Mouse (Mus musculus): Measurements from ENCODE around the gene Paxip1. TPM values are rescaled to one million over a fixed set of nuclear protein-coding genes. Genes with fewer than 3 reads are reported as not detected.

Paxip1 gene
- polyA plus RNA-seq (2015; fragmentation: Nextera tagmentation; extraction: Ambion mirVana), result 18.7 and 18.8 TPM in 2 replicates

- peak; percentile 23; the same call in 1 of the 2 replicates for TF ChIP-seq CTCF (IDR thresholded peaks at IDR 0.05; ENCODE audit: low read depth)
- Histone ChIP-seq H3K4me2 (ENCODE audit: low read length) (peak within 1 kb of the TSS; percentile 74), H3K36me3 (ENCODE audit: insufficient read depth, low read length) (peaks cover 14% of the 10 kb centered on the region), H3K4me3 (replicated peaks; ENCODE audit: low read depth, low read length) (peak within 1 kb of the TSS; percentile 91), H3K4me1 (replicated peaks; ENCODE audit: insufficient read depth, low read length) (peaks cover 14% of the 10 kb centered on the region; the same call in 1 of the 2 replicates), H3K9ac (ENCODE audit: low read depth, low read length) (peak within 1 kb of the TSS; percentile 86), H3K27me3 (ENCODE audit: insufficient read depth, low read length) (no peaks in the 10 kb centered on the region), H3K9me3 (replicated peaks; ENCODE audit: low read length) (no peaks in the 10 kb centered on the region), H3K27ac (peak within 1 kb of the TSS; percentile 95)
- peak; percentile 96 for ATAC-seq (replicated peaks; ENCODE audit: low FRiP score, low read depth)
- under 1% methylated on average over 72 of the region's 73 CpGs for WGBS
- peak; percentile 95 for DNase-seq (ENCODE audit: low spot score)
These were observed at the start of gene Paxip1 for GRCm38 (mm10) chr5:27791303-27792172. TSS of gene Paxip1 (minus strand) at chr5:27791691.

- Histone ChIP-seq H3K4me3 (replicated peaks; ENCODE audit: low read depth, low read length) (no peak overlapping the region), H3K4me1 (replicated peaks; ENCODE audit: insufficient read depth, low read length) (no peaks in the 10 kb centered on the region), H3K27me3 (ENCODE audit: insufficient read depth, low read length) (no peaks in the 10 kb centered on the region), H3K9me3 (replicated peaks; ENCODE audit: low read length) (no peaks in the 10 kb centered on the region), H3K4me2 (ENCODE audit: low read length) (no peak overlapping the region), H3K27ac (no peak overlapping the region), H3K9ac (ENCODE audit: low read depth, low read length) (no peak overlapping the region), H3K36me3 (ENCODE audit: insufficient read depth, low read length) (no peaks in the 10 kb centered on the region)
- ATAC-seq (replicated peaks; ENCODE audit: low FRiP score, low read depth) (no peak), DNase-seq (ENCODE audit: low spot score) (no peak)
- no peak for TF ChIP-seq CTCF (IDR thresholded peaks at IDR 0.05; ENCODE audit: low read depth)
- 7% methylated on average over 4 of the region's 4 CpGs for WGBS
These were observed 46.6 kb upstream of the Paxip1 start for GRCm38 (mm10) chr5:27838061-27838460.

GRCm38 (mm10) chr5:27835096-27835495 is 43.6 kb upstream of the Paxip1 start:
- WGBS, result 72% methylated on average over 2 of the region's 2 CpGs
- no peak for DNase-seq (ENCODE audit: low spot score)
- TF ChIP-seq CTCF (IDR thresholded peaks at IDR 0.05; ENCODE audit: low read depth), result no peak

GRCm38 (mm10) chr5:27827971-27828370 is 36.5 kb upstream of the Paxip1 start:
- Histone ChIP-seq H3K9ac (ENCODE audit: low read depth, low read length) (no peak overlapping the region), H3K27ac (no peak overlapping the region), H3K27me3 (ENCODE audit: insufficient read depth, low read length) (no peaks in the 10 kb centered on the region), H3K4me2 (ENCODE audit: low read length) (no peak overlapping the region), H3K9me3 (replicated peaks; ENCODE audit: low read length) (no peaks in the 10 kb centered on the region), H3K36me3 (ENCODE audit: insufficient read depth, low read length) (no peaks in the 10 kb centered on the region), H3K4me1 (replicated peaks; ENCODE audit: insufficient read depth, low read length) (no peaks in the 10 kb centered on the region), H3K4me3 (replicated peaks; ENCODE audit: low read depth, low read length) (no peak overlapping the region)
- ATAC-seq (replicated peaks; ENCODE audit: low FRiP score, low read depth), result no peak
- TF ChIP-seq CTCF (IDR thresholded peaks at IDR 0.05; ENCODE audit: low read depth), result no peak
- 25% methylated on average over 7 of the region's 7 CpGs for WGBS
- no peak for DNase-seq (ENCODE audit: low spot score)

More at GRCm38 (mm10) chr5:27835096-27835495, 43.6 kb upstream of the Paxip1 start:
- ATAC-seq (replicated peaks; ENCODE audit: low FRiP score, low read depth), result no peak
- Histone ChIP-seq H3K4me3 (replicated peaks; ENCODE audit: low read depth, low read length) (no peak overlapping the region), H3K27ac (no peak overlapping the region), H3K36me3 (ENCODE audit: insufficient read depth, low read length) (no peaks in the 10 kb centered on the region), H3K4me2 (ENCODE audit: low read length) (no peak overlapping the region), H3K9me3 (replicated peaks; ENCODE audit: low read length) (no peaks in the 10 kb centered on the region), H3K9ac (ENCODE audit: low read depth, low read length) (no peak overlapping the region), H3K4me1 (replicated peaks; ENCODE audit: insufficient read depth, low read length) (no peaks in the 10 kb centered on the region), H3K27me3 (ENCODE audit: insufficient read depth, low read length) (no peaks in the 10 kb centered on the region)

GRCm38 (mm10) chr5:27821161-27821560 is 29.7 kb upstream of the Paxip1 start:
- H3K9ac ChIP-seq (ENCODE audit: low read depth, low read length), result no peak overlapping the region
- H3K4me2 ChIP-seq (ENCODE audit: low read length), result no peak overlapping the region
- H3K27ac ChIP-seq, result no peak overlapping the region
- H3K36me3 ChIP-seq (ENCODE audit: insufficient read depth, low read length), result no peaks in the 10 kb centered on the region
- WGBS, result 47% methylated on average over 6 of the region's 6 CpGs
- H3K9me3 ChIP-seq (replicated peaks; ENCODE audit: low read length), result no peaks in the 10 kb centered on the region
- no peaks in the 10 kb centered on the region for H3K27me3 ChIP-seq (ENCODE audit: insufficient read depth, low read length)
- no peaks in the 10 kb centered on the region for H3K4me1 ChIP-seq (replicated peaks; ENCODE audit: insufficient read depth, low read length)
- DNase-seq (ENCODE audit: low spot score) (peak; percentile 19), ATAC-seq (replicated peaks; ENCODE audit: low FRiP score, low read depth) (no peak)
- H3K4me3 ChIP-seq (replicated peaks; ENCODE audit: low read depth, low read length), result no peak overlapping the region
- no peak for TF ChIP-seq CTCF (IDR thresholded peaks at IDR 0.05; ENCODE audit: low read depth)

- Histone ChIP-seq H3K27ac (no peak overlapping the region), H3K4me2 (ENCODE audit: low read length) (no peak overlapping the region), H3K36me3 (ENCODE audit: insufficient read depth, low read length) (no peaks in the 10 kb centered on the region), H3K9me3 (replicated peaks; ENCODE audit: low read length) (no peaks in the 10 kb centered on the region), H3K9ac (ENCODE audit: low read depth, low read length) (no peak overlapping the region), H3K27me3 (ENCODE audit: insufficient read depth, low read length) (no peaks in the 10 kb centered on the region), H3K4me3 (replicated peaks; ENCODE audit: low read depth, low read length) (no peak overlapping the region), H3K4me1 (replicated peaks; ENCODE audit: insufficient read depth, low read length) (no peaks in the 10 kb centered on the region)
- 66% methylated on average over 3 of the region's 3 CpGs for WGBS
- ATAC-seq (replicated peaks; ENCODE audit: low FRiP score, low read depth) (no peak), DNase-seq (ENCODE audit: low spot score) (no peak)
- TF ChIP-seq CTCF (IDR thresholded peaks at IDR 0.05; ENCODE audit: low read depth), result no peak
These were observed 27.6 kb upstream of the Paxip1 start for GRCm38 (mm10) chr5:27818840-27819672.

Data from kidney, postnatal 0 days (tissue).